Mouse (Mus musculus) cortical plate, adult 2 months (tissue): ENCODE measurements around the gene Atg4a-ps.

Experiments used
- CTCF ChIP-seq: fragments of 200-500 bp; IDR thresholded peaks from 2 replicates; pipeline ENCODE4 v1.5.1; 2011; ENCODE audit warnings: mild to moderate bottlenecking, control low read depth, low read length; ENCODE audit not compliant: insufficient read depth; ENCODE audit errors: extremely low read depth
- POLR2A ChIP-seq: fragments of 200-500 bp; IDR thresholded peaks from 2 replicates; pipeline ENCODE4 v1.6.1; 2011; ENCODE audit warnings: mild to moderate bottlenecking, low read length, control low read depth; ENCODE audit not compliant: insufficient read depth; ENCODE audit errors: extremely low read depth

DNA sequence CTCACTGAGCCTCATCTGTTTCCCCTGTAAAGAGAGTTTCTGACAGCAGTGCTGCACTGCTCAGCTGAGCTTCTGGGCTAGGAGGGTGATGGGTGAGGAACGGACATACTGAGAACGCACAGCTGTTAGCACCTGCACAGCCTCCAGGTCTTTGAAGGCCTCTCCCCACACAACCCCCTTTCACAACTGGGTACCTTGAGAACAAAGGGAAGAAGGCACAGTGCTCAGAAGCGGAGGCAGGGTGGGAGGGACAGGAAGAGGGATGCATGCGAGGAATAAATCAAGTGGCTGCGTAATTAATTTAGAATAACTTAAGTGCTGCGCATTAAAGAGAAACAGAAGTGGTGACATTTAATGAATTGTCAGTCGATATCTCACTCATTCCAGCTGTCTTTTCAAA lies 4.6 kb downstream of the Atg4a-ps start:
- TF ChIP-seq CTCF (no peak), POLR2A (no peak)
